Mouse (Mus musculus) retina, embryonic 14.5 days (tissue): ENCODE measurements around the gene Sgo2a.
"Not testable (repeated sequence)": the region's sequence is repeated elsewhere in the genome, so short reads cannot be mapped to it uniquely, and the experiment has no call there.

Experiments used
- DNase-seq: peaks from one replicate; pipeline ENCODE4 v3.0.0-alpha.2; 2015; ENCODE audit warnings: low spot score

The Sgo2a gene

DNA sequence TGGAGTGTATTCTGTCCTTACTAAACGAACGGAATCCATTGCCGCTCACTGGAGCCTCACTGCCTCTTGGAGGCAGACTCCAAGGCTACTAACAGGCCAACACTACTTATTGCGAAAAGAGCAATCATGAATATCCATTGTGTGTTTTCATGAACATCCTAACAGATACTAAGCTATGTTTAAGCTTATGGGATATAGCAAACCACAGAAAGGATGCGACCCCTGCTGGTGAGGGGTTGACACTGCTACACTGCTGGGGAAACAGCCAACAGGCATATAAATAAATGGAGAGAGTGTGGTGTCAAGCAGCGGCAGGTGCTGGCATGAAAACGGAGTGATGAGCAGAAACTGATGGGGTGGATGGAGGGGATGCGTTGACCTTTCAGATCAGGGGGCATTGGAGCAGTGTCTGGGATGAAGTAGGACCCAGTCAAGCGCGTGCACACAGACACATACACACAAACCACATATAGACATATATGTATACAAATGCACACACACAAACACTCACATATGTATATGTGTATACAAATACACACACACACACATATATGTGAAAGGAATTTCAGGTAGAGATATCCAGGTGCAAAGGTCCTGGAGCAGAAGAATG, 35.5 kb downstream of the Sgo2a start:
- DNase-seq: peak; percentile 84

DNA sequence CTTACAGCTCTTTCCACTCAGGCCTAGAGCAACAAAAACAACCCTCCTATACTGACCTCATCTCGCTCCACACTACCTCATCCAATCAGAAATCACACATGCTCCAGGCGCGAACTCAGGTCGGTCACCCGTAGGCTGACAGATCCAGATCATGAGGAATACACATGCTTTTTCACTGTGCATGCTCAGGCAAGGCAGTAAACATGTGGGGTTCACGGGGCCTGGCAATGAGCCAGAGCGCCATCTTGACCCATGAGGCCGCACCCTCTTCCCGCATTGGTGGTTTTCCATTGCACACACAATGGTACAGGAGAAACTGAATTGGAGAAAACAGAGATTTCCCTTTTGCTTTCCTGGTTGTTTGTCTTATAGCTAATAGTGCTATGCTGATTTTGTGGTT, 41.5 kb downstream of the Sgo2a start:
- not testable (repeated sequence) for DNase-seq

DNA sequence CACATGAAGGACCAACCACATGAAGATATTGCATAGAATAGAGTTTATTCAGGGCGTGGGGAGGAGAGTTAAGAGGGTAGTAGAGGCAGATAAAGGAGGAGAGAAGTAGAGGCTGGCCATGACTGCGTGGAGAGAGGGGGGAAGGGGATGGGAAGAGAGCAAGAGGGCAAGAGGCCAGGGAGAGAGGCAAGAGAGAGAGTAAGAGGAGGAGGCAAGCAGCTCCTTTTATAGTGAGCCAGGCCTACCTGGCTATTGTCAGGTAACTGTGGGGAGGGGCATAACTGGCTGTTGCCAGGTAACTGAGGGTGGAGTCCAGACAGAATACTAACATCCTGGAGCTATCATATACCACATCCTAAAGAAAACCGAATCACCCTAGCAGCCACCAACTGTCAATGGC, 49.3 kb downstream of the Sgo2a start:
- DNase-seq: no peak

DNA sequence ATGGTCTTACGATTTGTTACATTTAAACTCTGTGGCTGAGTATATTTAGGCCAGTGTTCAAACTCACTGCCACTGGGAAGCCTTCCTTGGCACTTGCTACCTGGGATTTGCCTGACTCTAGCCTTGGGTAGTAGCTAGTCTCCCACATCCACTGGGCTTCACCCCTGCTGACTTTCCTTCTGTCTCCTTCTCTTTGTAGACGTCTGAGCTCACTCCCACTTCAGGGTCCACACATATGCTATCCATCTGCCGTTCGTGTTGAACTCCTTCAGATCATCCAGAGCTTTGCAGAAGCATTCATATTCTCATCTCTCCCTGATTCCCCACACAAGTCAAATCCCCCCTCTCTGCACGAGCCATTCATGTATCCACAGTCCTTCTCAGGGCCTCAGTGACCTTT, 49.8 kb downstream of the Sgo2a start:
- DNase-seq: no peak

DNA sequence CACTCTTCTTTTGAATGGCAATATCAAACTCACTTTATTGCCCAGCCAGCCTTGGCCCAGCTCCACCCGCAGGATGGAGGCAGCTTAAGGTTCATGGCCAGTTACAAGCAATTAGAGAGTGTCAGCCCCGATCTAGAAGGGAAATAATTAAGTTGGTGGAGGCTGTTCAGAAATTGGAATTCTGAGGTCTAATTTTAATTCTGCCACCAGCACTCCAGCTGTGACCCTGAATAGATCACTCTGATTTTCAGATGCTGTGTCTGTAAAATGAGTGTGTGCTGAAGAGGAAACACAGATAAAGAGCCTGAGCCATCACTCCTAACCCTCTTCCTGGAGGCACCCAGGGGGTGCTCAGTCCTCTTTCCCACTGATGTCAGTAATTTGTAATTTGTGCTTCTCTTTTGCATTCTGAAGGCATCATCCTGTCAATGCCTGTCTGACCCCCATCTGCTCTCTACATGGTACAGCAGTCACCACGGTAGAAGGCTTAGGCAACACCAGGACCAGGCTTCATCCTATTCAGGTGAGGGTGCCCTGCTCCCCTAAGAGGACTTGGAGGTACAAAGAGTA, 51.0 kb downstream of the Sgo2a start:
- peak; percentile 32 for DNase-seq

DNA sequence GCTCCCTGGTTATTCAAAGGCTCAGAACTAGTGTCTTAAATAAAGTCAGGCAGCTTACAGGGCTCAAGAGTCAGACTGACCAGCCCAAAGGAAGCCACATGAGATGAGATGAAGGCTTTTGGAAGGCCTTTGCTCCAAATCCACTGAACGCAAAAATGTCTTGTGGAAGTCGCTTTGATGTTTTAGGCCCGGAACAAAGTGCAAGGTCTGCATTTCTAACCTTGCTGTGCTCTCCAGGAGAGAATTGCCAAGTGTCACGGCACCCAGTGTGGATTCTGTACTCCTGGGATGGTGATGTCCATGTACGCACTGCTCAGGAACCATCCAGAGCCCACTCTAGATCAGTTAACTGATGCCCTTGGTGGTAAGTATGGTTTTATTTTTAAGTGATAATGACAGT, 53.4 kb downstream of the Sgo2a start:
- no peak for DNase-seq

DNA sequence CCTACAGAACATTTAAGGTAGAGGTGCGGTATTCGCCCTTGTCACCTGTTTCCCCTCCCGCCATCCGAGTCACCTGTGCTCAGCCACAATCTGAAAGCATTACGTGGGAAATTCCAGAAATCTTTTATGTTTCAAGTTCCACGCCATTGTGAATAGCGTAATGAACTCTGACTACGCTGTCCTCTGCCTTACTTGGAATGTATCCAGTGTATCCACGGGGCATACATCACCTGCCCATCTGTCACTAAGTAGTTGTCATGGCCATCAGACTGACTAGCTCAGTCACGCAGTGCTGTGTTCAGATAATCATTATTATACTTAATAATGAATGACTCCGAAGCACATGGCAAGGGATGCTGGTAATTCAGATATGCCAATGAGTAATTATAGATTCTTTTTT, 59.8 kb downstream of the Sgo2a start:
- no peak for DNase-seq

DNA sequence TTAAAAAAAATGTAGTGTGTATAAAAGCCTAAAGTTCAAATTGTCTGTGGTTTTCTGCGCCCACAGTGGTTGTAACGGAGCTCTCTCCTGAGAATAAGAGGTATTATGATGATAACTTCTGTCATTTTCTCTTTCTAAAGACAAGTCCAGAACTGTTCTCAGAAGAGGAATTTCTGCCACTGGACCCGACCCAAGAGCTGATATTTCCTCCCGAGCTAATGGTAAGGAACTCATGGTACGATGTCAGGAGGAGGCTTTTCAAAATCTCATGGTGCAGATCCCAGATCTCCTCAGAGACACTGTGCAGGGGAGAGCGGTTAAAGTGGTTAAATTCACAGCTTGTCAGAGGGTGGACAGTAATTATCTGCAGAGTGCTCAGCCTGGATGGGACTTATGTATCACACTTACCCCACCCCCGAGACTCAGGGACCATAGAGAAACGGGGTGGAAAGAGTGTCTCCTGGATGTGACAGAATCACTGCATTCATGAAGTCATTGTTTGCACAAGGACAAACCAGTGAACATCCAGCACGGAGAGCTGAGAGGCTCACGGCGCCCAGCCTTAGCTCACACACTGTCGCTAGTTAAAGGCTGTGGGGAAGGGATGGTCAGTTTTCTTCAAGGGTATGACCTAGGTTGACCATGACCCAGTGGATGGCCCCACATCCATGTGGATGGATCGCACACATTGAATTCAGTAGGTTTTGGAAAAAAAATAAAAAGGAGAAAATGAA, 60.5 kb downstream of the Sgo2a start:
- no peak for DNase-seq

DNA sequence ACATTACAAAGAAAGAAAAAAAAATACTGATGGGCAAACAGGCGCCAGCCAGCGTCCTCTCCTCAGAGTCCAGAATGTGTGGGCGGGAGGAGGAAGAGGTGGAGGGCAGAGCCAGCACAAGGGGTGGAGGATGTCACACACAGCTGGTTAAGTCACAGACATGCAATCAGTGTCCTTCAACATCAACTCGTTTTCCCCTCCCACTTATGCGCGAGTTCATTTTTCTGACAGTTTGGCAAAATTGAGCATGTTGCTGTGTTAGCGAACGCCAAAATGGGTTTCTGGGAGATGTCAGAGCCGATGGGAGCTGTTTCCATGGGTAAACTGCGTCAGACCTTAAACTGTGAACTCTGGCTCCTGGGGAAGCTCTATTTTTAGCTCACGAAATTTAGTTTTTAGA, 61.2 kb downstream of the Sgo2a start:
- DNase-seq: no peak

DNA sequence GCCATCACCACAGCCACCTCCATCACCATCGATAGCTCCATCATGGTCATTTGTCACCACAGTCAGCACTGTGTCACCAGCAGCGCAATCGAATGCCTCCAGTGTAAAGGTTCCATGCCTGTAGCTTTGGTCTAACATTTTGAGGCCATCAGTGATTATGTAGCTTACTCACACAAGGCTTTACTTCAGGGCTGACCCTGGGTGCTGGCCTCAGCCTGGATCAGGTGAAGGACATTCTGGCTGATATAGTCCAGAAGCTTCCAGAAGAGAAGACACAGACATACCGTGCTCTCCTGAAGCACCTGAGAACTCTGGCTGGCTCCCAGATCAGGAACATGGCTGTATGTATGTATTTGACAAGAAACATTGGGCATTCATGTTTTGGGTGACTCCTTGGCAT, 63.1 kb downstream of the Sgo2a start:
- no peak for DNase-seq

DNA sequence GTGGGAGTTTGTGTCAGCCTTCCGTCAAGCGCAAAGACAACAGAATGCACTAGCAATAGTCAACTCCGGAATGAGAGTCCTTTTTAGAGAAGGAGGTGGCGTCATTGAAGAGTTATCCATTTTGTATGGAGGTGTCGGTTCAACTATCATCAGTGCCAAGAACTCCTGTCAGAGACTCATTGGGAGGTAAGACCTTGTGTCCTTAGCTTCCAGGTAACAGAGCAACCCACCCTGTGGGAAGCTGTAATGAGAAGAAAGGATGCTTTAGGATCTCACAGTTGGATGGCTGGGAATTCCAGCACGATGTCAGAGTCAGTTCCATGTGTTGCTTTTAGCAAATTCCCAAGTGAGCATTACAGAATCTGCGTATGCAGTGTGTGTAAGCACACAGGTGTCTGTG, 66.4 kb downstream of the Sgo2a start:
- no peak for DNase-seq

DNA sequence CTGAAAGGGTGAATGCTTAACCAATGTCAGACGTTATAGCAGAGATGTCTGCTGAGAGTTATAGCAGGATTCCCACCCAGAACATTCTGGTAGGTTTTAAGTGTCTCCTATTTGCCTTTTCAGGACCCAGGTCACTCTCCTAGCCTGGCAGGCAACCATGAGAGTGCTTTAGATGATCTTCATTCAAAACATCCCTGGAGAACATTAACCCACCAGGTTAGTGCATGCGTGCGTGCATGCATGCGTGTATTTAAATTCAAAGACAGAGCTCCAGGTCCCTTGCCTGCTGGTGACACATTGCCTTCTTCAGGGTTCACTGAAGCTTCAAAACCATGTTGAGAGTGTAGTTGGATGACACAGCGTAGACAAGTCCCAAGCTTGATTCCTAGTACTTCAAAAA, 69.4 kb downstream of the Sgo2a start:
- no peak for DNase-seq

DNA sequence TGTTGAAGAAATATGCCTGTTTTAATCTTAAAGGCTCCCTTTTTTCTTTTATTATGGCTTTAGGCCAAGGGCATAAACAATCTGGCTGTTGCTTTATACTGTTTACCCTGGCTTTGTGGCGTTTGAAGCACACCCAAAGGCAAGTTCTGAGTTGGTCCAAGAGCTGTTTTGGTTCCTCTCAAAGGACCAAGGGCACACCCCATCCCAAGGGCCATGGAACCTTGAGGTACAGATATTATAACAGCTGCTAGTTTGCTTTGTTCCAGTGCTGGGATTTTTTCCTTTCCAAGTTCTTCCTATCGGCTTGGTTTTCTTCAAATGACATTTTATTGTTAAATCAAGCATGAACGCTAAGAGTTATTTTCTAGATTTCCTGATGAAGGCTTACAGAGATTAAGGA, 69.8 kb downstream of the Sgo2a start:
- DNase-seq: no peak

DNA sequence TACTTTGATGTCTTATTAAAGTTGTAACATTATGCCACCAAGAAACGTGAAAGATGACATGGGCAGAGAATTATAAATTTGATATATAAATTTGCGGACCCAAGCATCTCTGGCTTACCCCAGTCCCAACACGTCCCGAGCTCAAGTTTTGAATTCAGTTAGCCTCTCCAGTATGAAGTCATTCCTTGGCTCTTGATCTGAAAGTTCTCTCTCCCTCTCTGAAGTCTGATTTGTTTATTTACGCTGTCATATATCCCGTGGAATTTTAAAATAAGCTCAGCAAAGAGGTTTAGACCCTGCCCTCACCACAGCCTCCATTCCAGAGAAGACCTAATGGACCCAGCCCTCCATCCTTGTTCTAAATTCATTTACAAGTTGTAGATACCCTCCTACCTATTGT, 73.4 kb downstream of the Sgo2a start:
- no peak for DNase-seq

DNA sequence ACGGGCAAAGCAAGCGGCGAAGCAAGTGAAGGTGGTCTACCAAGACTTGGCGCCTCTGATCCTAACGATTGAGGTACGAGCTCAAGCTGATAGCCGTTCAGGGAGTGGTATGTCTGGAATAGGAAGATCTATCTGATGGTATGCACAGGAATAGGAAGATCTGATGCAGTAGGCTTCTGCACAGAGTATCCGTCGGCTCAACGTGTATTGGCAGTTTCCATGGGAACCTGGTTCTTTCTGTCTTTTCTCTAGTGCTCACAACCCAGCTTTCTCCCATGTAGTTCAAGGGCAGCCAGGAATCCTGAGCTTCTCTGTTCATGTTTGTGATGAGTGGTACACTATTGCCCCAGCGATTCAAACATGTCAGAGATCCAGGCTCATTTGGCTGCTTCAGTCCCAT, 74.3 kb downstream of the Sgo2a start:
- no peak for DNase-seq

DNA sequence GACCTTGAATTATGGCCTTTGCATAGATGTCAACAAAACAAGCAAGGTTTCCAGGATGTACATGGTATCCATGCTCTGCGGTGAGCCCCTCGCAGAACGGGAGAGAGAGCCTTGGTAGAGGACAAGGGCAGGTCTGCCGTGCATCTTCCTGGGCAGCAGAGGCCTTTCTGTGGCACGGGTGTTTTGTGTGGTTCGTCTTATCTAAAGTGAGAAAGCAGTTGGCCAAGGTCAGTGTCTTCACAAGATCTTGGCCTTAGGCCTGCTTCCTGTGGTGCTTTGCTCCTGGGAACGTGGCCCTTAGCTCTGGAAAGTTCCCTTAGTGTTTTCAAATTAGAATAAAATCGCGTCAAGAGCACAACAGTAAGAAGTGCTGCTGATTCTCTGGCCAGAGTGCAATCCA, 75.2 kb downstream of the Sgo2a start:
- DNase-seq: no peak

DNA sequence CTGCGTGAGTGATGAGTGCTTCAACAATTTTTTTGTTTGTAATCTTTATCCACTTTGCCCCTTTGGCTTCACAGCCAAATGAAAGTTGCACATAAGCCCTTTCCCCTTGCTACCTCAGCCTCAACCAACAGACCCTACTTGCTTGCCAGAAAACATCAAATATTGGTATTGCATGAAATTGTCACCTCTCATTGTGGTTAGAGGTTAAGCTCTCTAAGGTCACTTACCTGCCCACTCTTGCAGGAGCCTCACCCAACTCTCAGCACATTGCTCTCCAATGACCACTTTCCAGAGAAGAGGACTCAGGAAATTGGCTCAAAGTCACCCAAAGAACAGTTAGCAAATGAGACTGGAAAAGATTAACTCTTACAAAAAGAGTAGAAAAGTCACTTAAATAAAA, 75.7 kb downstream of the Sgo2a start:
- DNase-seq: no peak

DNA sequence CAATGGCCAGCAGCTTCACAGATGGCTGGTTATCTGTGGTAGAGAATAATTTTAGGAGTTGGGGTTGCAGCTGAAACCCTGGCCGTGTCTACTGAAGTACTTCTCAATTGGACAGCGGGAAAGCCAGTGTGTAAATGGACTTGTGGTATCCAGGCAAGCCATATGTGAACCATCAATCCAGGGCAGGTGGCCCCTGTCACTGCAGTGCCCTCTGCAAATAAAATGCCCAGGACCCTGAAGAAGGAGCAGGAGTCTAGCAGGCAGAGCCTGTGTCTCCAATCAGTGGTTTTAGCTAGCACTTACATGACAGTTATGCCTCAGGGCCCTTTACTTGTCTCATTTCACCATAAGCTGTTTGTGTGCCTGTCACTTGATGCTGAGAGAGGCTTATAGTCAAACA, 76.6 kb downstream of the Sgo2a start:
- no peak for DNase-seq

DNA sequence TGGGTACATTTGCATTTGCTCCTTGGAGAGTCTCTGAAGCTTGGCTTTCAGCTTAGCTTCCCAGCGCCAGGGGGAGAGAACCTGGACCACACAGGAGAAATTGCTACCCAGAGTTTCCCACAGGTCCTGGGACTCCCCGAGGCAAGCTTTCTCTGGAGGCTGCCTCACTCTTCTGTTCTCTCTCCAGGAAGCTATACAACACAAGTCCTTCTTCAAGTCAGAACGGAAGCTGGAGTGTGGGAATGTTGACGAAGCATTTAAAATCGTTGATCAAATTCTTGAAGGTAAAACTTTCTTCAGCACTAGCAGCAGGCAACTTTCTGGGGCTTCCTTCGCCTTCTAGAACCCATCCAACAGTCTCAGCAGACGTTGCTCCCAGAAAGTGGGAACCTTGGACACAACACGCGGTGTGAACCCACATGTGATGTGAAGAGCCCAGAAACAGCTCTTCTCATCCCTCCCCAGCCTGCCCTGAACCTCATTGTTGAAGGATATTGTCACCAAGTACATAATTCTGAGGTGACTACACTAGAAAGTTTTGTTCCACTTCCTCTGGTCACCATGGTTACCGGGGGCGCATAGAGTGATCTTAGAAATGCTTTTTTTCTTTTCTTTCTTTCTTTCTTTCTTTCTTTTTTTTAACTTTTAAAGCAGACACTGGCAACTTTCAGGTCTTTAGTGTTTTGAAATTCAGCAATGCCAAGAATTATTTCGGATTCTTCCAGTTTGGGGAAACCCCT, 77.4 kb downstream of the Sgo2a start:
- no peak for DNase-seq

DNA sequence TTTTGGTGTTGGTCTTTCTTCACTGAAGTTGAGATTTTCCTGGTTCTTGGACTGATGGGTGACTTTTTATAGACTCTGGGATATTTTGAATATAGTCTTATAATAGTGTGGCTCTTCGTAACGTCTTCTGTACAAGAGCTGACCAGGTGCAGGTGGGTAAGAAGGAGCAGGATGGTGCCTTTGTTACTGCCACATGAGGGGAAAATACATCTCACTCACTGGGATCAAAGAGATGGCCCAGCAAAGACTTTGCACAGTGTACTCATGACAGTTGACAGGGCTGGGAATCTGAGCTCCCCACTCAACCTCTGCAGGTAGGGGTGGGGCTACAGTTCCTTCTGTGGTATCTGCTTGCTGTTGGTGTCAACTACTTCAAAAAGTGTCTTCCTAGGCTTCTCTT, 78.5 kb downstream of the Sgo2a start:
- no peak for DNase-seq
